Mouse (Mus musculus) cortical plate, adult 2 months (tissue): ENCODE measurements around the gene Naa80.

ENCODE experiments used
- CTCF ChIP-seq: fragments of 200-500 bp; IDR thresholded peaks from 2 replicates; pipeline ENCODE4 v1.5.1; 2011; ENCODE audit warnings: mild to moderate bottlenecking, control low read depth, low read length; ENCODE audit not compliant: insufficient read depth; ENCODE audit errors: extremely low read depth
- POLR2A ChIP-seq: fragments of 200-500 bp; IDR thresholded peaks from 2 replicates; pipeline ENCODE4 v1.6.1; 2011; ENCODE audit warnings: mild to moderate bottlenecking, low read length, control low read depth; ENCODE audit not compliant: insufficient read depth; ENCODE audit errors: extremely low read depth

GRCm38 (mm10) chr9:107631861-107632260 is 53.2 kb downstream of the Naa80 start:
- no peak for TF ChIP-seq CTCF
- TF ChIP-seq POLR2A, result no peak
